Mouse (Mus musculus) forebrain, embryonic 14.5 days (tissue): ENCODE measurements at regions not wholly inside any gene's neighbourhood (a gene's known extent, or its start where the extent isn't known, plus 50 kb on each side); places are given as distances from the start of the nearest gene placed in this dataset.
"Not testable (repeated sequence)": the region's sequence is repeated elsewhere in the genome, so short reads cannot be mapped to it uniquely, and the experiment has no call there.

Source experiments
- ATAC-seq: fragments of 200-750 bp; cut with Nextera tagmentation; 2 replicates; pipeline ENCODE4 v1.8.0; 2017; ENCODE audit warnings: mild to moderate bottlenecking, moderate library complexity
- DNase-seq: peaks from one replicate; pipeline ENCODE4 v3.0.0-alpha.2; 2015; ENCODE audit warnings: low spot score
- H3K27ac ChIP-seq: fragments of 300-500 bp; sonication (generic); 2 replicates; pipeline ENCODE4 v1.5.1; 2014; ENCODE audit warnings: low read depth, mild to moderate bottlenecking, control low read depth, low read length, moderate library complexity
- H3K27me3 ChIP-seq: fragments of 300-500 bp; sonication (generic); replicated peaks from 2 replicates; pipeline ENCODE4 v1.6.1; 2014; ENCODE audit warnings: low read length, control low read depth, mixed read lengths; ENCODE audit not compliant: control insufficient read depth, insufficient read depth
- H3K36me3 ChIP-seq: fragments of 300-500 bp; sonication (generic); 2 replicates; pipeline ENCODE4 v1.6.1; 2014; ENCODE audit warnings: low read length, control low read depth; ENCODE audit not compliant: control insufficient read depth, insufficient read depth
- H3K4me1 ChIP-seq: fragments of 300-500 bp; sonication (generic); 2 replicates; pipeline ENCODE4 v1.6.1; 2014; ENCODE audit warnings: antibody characterized with exemption, low read length, control low read depth; ENCODE audit not compliant: control insufficient read depth, insufficient read depth
- H3K4me2 ChIP-seq: fragments of 300-500 bp; sonication (generic); 2 replicates; pipeline ENCODE4 v1.6.1; 2014; ENCODE audit warnings: mild to moderate bottlenecking, control low read depth, low read length
- H3K4me3 ChIP-seq: fragments of 300-500 bp; sonication (generic); 2 replicates; pipeline ENCODE4 v1.5.1; 2014; ENCODE audit warnings: low read depth, low read length, control low read depth
- H3K9ac ChIP-seq: fragments of 300-500 bp; sonication (generic); 2 replicates; pipeline ENCODE4 v1.6.1; 2014; ENCODE audit warnings: mild to moderate bottlenecking, low read length, control low read depth, moderate library complexity
- H3K9me3 ChIP-seq: fragments of 300-500 bp; sonication (generic); replicated peaks from 2 replicates; pipeline ENCODE4 v1.6.1; 2016; ENCODE audit warnings: low read length, control low read depth, mixed read lengths; ENCODE audit not compliant: control insufficient read depth
- WGBS: fragments of 180-500 bp; shearing (Covaris S2); extraction: QIAGEN DNeasy Blood & Tissue Kit; methylation state at CpG from one replicate; pipeline ENCODE4 v1.1.7; 2014; 5-methylcytosine and 5-hydroxymethylcytosine counted together

DNA sequence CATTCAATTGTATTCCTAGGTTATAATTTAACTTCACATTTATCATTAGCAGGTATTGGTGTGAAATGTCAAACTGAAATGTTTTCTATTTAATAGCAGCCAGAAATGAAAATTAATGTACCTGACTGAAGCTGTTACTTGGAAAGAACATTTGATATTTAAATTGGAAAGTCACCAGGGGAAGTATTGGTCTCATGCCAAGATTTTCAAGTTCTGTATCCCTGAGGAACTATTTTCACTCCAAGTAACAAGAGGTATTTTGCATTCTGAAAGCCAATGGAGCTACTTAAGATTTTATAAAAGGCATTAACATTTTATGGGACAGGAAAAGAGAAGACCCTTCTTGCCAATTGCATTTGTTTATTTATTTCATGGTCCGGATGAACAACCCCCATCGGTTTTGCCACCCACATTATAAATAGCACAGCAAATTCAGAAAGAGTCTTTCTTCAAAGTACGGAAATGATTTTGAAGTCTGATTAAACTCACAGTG, 289.3 kb downstream of the Casp12 start:
- WGBS, result 43% methylated on average over 3 of the region's 3 CpGs
- peak; percentile 32 for DNase-seq
- Histone ChIP-seq H3K4me3 (no peak overlapping the region), H3K9me3 (no peaks in the 10 kb centered on the region), H3K9ac (no peak overlapping the region), H3K4me1 (no peaks in the 10 kb centered on the region), H3K27me3 (no peaks in the 10 kb centered on the region), H3K27ac (no peak overlapping the region), H3K4me2 (no peak overlapping the region), H3K36me3 (no peaks in the 10 kb centered on the region)
- ATAC-seq, result no peak; the same call in 1 of the 2 replicates

DNA sequence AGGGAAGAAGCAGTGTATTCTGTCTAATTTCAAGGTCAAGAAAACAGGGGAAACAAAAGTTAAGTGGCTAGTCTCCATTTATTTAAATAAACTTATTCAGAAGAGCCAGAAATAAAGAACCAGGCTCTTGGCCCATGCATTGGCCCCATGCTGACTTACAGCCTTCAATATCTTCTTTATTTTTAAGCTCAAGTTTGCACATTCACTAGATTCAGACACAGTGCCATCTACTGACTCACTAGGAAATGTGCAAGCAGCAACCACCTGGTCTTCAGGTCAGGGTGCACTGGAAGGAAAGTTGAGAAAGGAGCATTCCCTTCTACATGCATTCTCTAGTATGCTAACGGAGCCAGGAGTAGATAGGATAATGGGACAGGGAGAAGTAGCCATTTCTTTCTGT, 289.7 kb downstream of the Casp12 start:
- peak; percentile 42; the same call in 1 of the 2 replicates for ATAC-seq
- Histone ChIP-seq H3K9me3 (no peaks in the 10 kb centered on the region), H3K4me2 (no peak overlapping the region), H3K27ac (no peak overlapping the region), H3K4me3 (no peak overlapping the region), H3K36me3 (no peaks in the 10 kb centered on the region), H3K9ac (no peak overlapping the region), H3K4me1 (no peaks in the 10 kb centered on the region), H3K27me3 (no peaks in the 10 kb centered on the region)
- peak; percentile 59 for DNase-seq
- WGBS, result 19% methylated on average over 1 of the region's 1 CpGs

DNA sequence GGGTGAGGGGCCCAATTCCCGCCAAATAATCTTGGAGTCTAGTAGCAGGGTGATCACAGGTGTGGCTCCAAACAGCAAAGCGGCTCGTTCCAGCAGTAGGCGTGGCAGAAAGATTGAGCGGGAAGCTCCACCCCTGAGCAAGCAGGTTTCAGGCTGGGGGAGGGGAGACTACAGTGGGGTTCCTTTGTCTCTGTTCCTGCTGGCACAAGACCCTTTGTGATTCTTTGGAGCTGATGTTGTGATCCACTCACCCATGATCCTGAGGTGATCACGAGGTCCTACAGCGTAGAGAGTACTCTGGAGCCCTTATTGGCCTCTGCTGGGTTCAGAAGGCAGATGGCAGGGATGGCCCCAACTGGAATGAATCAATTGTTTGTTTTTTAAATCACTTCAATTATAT, 318.7 kb downstream of the Casp12 start:
- ATAC-seq, result no peak
- Histone ChIP-seq H3K36me3 (no peaks in the 10 kb centered on the region), H3K9ac (no peak overlapping the region), H3K4me3 (no peak overlapping the region), H3K4me1 (no peaks in the 10 kb centered on the region), H3K27me3 (no peaks in the 10 kb centered on the region), H3K4me2 (no peak overlapping the region), H3K9me3 (no peaks in the 10 kb centered on the region), H3K27ac (no peak overlapping the region)
- no peak for DNase-seq
- WGBS, result 82% methylated on average over 7 of the region's 7 CpGs

DNA sequence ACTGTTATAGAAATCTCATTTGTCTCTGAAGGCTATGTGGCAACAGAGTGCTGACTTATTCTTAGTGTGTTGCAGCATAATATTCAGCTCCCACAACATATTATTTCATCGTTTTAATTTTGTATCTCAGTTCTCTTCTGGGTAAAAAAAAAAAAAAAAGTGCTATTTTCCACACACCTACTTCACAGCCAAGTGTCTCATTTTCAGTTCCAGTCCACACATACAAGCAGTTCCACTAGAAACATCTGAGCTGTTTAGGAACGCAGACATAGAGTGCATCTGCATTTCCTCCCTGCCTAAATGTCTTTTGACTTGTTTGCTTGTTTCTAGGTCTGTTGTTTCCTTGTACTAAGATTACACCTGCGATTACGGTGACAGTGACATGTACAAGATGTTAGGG, 328.3 kb downstream of the Casp12 start:
- DNase-seq (no peak), ATAC-seq (no peak)
- H3K4me1 ChIP-seq, result no peaks in the 10 kb centered on the region
- no peak overlapping the region for H3K4me2 ChIP-seq
- no peak overlapping the region for H3K27ac ChIP-seq
- H3K36me3 ChIP-seq, result no peaks in the 10 kb centered on the region
- H3K9ac ChIP-seq, result no peak overlapping the region
- no peak overlapping the region for H3K4me3 ChIP-seq
- H3K9me3 ChIP-seq, result no peaks in the 10 kb centered on the region
- H3K27me3 ChIP-seq, result no peaks in the 10 kb centered on the region
- WGBS, result 86% methylated on average over 4 of the region's 4 CpGs

DNA sequence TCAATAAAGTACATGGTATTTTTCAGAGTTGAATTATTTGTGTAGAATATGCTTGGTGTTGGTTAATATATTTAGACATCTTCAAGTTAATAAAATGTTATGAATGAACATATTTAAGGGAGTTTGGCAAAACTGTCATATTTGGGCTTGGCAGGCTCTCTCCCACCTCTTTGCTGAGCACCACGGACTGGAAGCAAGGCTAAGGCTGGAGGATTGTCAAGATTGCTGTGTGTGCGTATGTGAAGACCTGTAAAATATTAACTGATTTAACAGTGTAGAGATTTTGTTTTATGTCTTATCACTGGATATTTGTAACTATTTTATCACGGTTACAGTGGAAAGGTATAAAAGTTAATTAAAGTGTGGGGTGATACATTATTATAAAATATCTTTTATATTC, 363.3 kb downstream of the Casp12 start:
- WGBS, result 82% methylated on average over 3 of the region's 3 CpGs
- Histone ChIP-seq H3K9me3 (no peaks in the 10 kb centered on the region), H3K4me2 (no peak overlapping the region), H3K4me1 (no peaks in the 10 kb centered on the region), H3K27me3 (no peaks in the 10 kb centered on the region), H3K36me3 (no peaks in the 10 kb centered on the region), H3K4me3 (no peak overlapping the region), H3K27ac (no peak overlapping the region), H3K9ac (no peak overlapping the region)
- ATAC-seq (no peak), DNase-seq (no peak)

DNA sequence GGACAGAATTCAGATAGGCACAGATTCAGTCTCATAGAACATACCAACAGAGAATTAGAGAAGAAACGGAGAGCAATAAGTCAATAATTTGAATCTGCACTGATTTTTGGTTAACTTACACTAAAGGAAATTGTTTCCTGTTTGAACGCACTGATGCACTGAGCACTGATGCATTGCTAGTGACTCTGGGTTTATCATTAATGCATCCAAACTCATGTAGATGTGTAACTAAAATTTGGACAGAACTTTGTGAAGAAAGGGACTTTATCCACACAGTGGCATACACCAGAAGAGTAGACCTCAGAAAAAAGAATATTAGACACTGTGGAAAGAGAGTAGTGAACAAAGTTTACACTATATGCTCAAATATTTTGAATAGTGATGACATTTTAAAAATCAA, 364.2 kb downstream of the Casp12 start:
- no peaks in the 10 kb centered on the region for H3K36me3 ChIP-seq
- WGBS, result 83% methylated on average over 2 of the region's 2 CpGs
- ATAC-seq (no peak), DNase-seq (no peak)
- H3K9ac ChIP-seq, result no peak overlapping the region
- no peak overlapping the region for H3K27ac ChIP-seq
- no peak overlapping the region for H3K4me3 ChIP-seq
- H3K4me1 ChIP-seq, result no peaks in the 10 kb centered on the region
- H3K27me3 ChIP-seq, result no peaks in the 10 kb centered on the region
- no peaks in the 10 kb centered on the region for H3K9me3 ChIP-seq
- no peak overlapping the region for H3K4me2 ChIP-seq

DNA sequence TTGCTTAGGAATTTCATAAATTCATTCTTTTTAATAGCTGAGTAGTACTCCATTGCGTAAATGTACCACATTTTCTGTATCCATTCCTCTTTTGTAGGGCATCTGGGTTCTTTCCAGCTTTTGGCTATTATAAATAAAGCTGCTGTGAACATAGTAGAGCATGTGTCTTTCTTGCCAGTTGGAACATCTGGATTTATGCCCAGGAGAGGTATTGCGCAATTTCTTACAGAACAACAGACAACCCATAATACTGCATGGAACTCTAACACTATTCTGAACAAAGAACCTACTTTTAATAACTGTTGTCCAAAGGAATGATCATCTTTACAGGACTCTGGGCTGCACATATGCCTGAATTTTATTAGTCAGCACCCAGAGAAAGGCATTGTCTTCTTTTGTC, 373.4 kb downstream of the Casp12 start:
- H3K4me3 ChIP-seq, H3K36me3 ChIP-seq, DNase-seq, H3K27me3 ChIP-seq, H3K4me1 ChIP-seq, H3K9me3 ChIP-seq, H3K4me2 ChIP-seq, H3K9ac ChIP-seq, H3K27ac ChIP-seq, ATAC-seq: not testable (repeated sequence)
- WGBS, result 93% methylated on average over 2 of the region's 2 CpGs

DNA sequence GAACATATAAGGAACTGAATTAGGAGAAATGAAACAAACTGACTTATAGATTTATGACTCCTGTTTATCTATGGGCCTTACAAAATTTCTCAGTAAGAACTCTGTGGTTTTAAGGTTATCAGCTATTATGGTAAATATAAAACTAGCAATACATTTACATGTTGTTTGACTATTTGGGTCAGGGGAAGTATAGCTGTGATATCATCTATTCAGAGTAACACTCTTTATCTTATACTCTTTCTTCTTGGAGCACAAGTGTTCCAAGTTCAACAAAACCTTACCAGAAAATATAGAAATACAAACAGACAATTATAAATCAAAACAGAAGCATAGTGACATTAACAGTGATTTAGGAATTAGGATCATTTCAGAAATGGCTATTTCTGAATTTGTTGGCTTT, 383.6 kb downstream of the Casp12 start:
- ATAC-seq (no peak), DNase-seq (no peak)
- Histone ChIP-seq H3K4me3 (no peak overlapping the region), H3K4me1 (no peaks in the 10 kb centered on the region), H3K27me3 (no peaks in the 10 kb centered on the region), H3K36me3 (no peaks in the 10 kb centered on the region), H3K4me2 (no peak overlapping the region), H3K9me3 (no peaks in the 10 kb centered on the region), H3K27ac (no peak overlapping the region), H3K9ac (no peak overlapping the region)

DNA sequence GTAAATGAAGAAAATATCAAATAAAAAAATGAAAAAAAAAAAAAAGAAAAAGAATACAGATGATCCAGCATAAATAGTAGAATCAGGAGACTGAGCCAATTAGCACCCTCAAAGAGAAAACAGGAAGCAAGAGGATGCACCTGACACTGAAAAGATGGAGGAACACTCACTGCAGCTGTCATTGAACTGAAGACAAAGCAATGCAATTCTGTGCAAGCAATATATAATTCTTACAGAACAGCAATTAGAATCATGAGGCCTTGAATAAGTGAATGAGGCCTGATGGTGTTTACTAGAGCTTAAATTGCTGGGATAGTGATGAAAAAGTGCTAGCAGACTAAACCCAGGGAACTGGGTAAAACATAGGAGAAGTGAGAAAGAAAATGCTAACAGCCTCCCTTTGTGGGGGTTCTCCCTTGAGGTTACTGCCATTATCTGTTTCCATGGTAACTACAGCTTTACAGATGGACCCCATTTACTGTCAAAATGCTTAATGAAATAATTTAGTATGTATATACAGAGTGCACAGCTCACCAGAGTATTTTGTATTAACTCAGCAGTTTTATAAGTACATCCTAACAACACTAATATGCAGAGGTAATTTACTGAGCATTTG, 407.6 kb downstream of the Casp12 start:
- Histone ChIP-seq H3K4me2 (no peak overlapping the region), H3K4me1 (no peaks in the 10 kb centered on the region), H3K36me3 (no peaks in the 10 kb centered on the region), H3K9me3 (no peaks in the 10 kb centered on the region), H3K27ac (peak overlapping the region; percentile 49; the same call in 1 of the 2 replicates), H3K27me3 (no peaks in the 10 kb centered on the region), H3K4me3 (no peak overlapping the region), H3K9ac (no peak overlapping the region)
- peak; percentile 94 for ATAC-seq
- peak; percentile 81 for DNase-seq
